Mouse (Mus musculus) limb, embryonic 11.5 days (tissue): ENCODE data around the gene Cd163l1. TPM values are rescaled to one million over a fixed set of nuclear protein-coding genes. Genes with fewer than 3 reads are reported as not detected.

Experiments
- ATAC-seq: fragments of 200-750 bp; cut with Nextera tagmentation; 2 replicates; pipeline ENCODE4 v1.8.0; 2017; ENCODE audit warnings: low read depth; ENCODE audit not compliant: insufficient number of reproducible peaks, low FRiP score, low TSS enrichment
- DNase-seq: peaks from one replicate; pipeline ENCODE4 v3.0.0-alpha.2; 2015; ENCODE audit warnings: low spot score
- H3K27ac ChIP-seq: fragments of 300-500 bp; sonication (generic); replicated peaks from 2 replicates; pipeline ENCODE4 v1.5.1; 2014; ENCODE audit warnings: low read depth, mild to moderate bottlenecking, low read length
- H3K27me3 ChIP-seq: fragments of 300-500 bp; sonication (generic); 2 replicates; pipeline ENCODE4 v1.6.1; 2014; ENCODE audit warnings: mild to moderate bottlenecking, low read length, mixed read lengths; ENCODE audit not compliant: control insufficient read depth, insufficient read depth
- H3K36me3 ChIP-seq: fragments of 300-500 bp; sonication (generic); 2 replicates; pipeline ENCODE4 v1.6.1; 2014; ENCODE audit warnings: mild to moderate bottlenecking, low read length, moderate library complexity, mixed read lengths; ENCODE audit not compliant: control insufficient read depth, insufficient read depth
- H3K4me1 ChIP-seq: fragments of 300-500 bp; sonication (generic); 2 replicates; pipeline ENCODE4 v1.6.1; 2014; ENCODE audit warnings: low read length, mixed read lengths; ENCODE audit not compliant: control insufficient read depth, insufficient read depth
- H3K4me2 ChIP-seq: fragments of 300-500 bp; sonication (generic); 2 replicates; pipeline ENCODE4 v1.6.1; 2014; ENCODE audit warnings: low read depth, mild to moderate bottlenecking, moderate library complexity; ENCODE audit not compliant: severe bottlenecking
- H3K4me3 ChIP-seq: fragments of 300-500 bp; sonication (generic); 2 replicates; pipeline ENCODE4 v1.5.1; 2014; ENCODE audit warnings: low read depth, low read length
- H3K9ac ChIP-seq: fragments of 300-500 bp; sonication (generic); 2 replicates; pipeline ENCODE4 v1.6.1; 2014; ENCODE audit warnings: mild to moderate bottlenecking, low read length
- H3K9me3 ChIP-seq: fragments of 300-500 bp; sonication (generic); 2 replicates; pipeline ENCODE4 v1.6.1; 2016; ENCODE audit warnings: low read length; ENCODE audit not compliant: control insufficient read depth
- WGBS: fragments of 180-500 bp; shearing (Covaris S2); extraction: QIAGEN DNeasy Blood & Tissue Kit; methylation state at CpG from one replicate; pipeline ENCODE4 v1.1.7; 2014; 5-methylcytosine and 5-hydroxymethylcytosine counted together
- polyA plus RNA-seq: library from polyadenylated mRNA; unstranded; fragments of >200 nt; fragmentation: Nextera tagmentation; extraction: Ambion mirVana; gene quantifications from 2 replicates; pipeline ENCODE4 v1.2.1, GENCODE M21; 2014

Cd163l1 gene
- polyA plus RNA-seq, 1 experiment from 2014 or later, result not detected

DNA sequence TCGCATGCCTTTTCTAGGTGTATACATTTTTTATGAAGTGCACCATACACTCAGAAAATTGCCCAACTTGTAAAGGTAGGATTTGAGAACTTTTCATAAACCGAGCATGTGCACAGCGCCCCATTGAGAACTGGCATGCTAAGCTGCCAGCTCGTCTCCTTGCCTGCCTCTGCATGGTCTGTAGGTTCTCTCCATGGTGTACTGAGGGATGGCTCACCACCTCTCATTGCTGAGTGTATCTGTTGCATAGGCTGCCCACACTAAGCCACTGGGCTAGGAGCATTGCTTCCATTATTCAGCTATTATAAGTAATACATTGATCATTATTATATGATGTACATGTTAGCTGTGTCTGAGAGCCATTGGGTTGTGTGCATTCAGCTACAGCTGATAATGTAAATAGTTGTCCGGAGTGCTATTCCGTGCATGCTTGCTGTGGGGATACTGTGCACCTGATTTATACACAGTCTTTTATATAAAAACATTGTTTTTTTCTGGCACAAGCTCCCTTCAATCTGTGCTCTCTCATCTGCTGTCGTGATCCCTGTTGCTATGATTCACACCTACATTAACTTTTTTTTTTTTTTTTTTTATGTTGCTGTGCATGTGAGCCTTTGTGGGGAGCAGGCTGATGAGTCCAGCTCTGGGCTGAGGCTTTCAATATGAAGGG is 30.2 kb upstream of the Cd163l1 start:
- no peaks in the 10 kb centered on the region for H3K9me3 ChIP-seq
- no peak overlapping the region for H3K27ac ChIP-seq
- ATAC-seq, result no peak
- WGBS, result 84% methylated on average over 7 of the region's 7 CpGs
- H3K4me1 ChIP-seq, result no peaks in the 10 kb centered on the region
- H3K4me2 ChIP-seq, result no peak overlapping the region
- H3K9ac ChIP-seq, result no peak overlapping the region
- DNase-seq, result no peak
- H3K27me3 ChIP-seq, result no peaks in the 10 kb centered on the region
- no peaks in the 10 kb centered on the region for H3K36me3 ChIP-seq
- H3K4me3 ChIP-seq, result no peak overlapping the region

- H3K27me3 ChIP-seq, result no peaks in the 10 kb centered on the region
- no peak overlapping the region for H3K4me2 ChIP-seq
- H3K9ac ChIP-seq, result no peak overlapping the region
- H3K27ac ChIP-seq, result no peak overlapping the region
- H3K4me1 ChIP-seq, result no peaks in the 10 kb centered on the region
- 70% methylated on average over 4 of the region's 4 CpGs for whole genome bisulfite sequencing
- H3K4me3 ChIP-seq, result no peak overlapping the region
- ATAC-seq (no peak), DNase-seq (no peak)
- no peaks in the 10 kb centered on the region for H3K36me3 ChIP-seq
- H3K9me3 ChIP-seq, result no peaks in the 10 kb centered on the region
These were observed 29.4 kb upstream of the Cd163l1 start for GRCm38 (mm10) chr7:140188391-140189328.

DNA sequence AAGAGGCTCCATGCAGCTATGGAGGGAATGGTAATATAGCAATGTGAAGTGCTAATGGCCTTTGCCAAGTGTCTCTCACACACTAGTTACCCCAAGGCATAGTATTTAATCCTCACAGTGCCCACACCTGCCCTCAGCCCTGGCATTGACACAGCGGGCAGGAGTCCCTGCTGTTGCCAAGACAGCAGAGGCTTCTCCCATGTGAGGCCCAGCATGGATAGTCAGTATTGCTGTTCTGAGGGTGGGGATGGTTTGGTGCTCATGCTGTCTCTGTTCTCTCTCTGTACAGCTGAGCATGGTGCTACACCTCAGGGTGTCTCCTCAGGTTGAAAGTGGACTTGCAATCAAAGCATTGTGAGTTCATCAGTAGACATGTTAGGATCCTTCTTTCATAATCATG is 27.6 kb upstream of the Cd163l1 start:
- ATAC-seq, result no peak
- Histone ChIP-seq H3K9me3 (no peaks in the 10 kb centered on the region), H3K27ac (no peak overlapping the region), H3K36me3 (no peaks in the 10 kb centered on the region), H3K4me3 (no peak overlapping the region), H3K27me3 (no peaks in the 10 kb centered on the region), H3K9ac (no peak overlapping the region), H3K4me2 (no peak overlapping the region), H3K4me1 (no peaks in the 10 kb centered on the region)
- DNase-seq, result no peak
- WGBS, result 80% methylated on average over 1 of the region's 1 CpGs

DNA sequence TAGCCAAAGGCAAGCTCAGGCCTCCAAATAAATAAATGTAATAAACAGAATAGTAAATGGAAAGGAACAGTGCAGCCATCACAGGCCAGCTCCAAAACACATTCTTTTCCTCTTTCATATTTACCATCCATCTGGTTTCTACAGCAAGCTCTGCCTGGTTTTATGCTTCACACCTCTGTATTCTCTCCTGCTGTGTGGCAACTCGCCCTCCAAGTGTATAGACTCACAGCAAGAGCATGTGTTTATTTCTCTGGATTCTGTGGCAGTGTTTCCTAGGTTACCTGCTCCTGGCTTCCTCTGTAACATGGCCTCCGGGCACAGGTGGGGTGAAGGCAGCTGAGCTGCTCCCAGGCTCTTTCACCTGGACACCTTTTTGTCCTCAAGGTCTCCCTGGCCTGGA is 25.6 kb upstream of the Cd163l1 start:
- DNase-seq (no peak), ATAC-seq (no peak)
- Histone ChIP-seq H3K27me3 (no peaks in the 10 kb centered on the region), H3K4me1 (no peaks in the 10 kb centered on the region), H3K4me3 (no peak overlapping the region), H3K9me3 (no peaks in the 10 kb centered on the region), H3K9ac (no peak overlapping the region), H3K27ac (no peak overlapping the region), H3K4me2 (no peak overlapping the region), H3K36me3 (no peaks in the 10 kb centered on the region)
- WGBS, result 57% methylated on average over 2 of the region's 2 CpGs

- no peak for DNase-seq
- Histone ChIP-seq H3K4me2 (no peak overlapping the region), H3K4me1 (no peaks in the 10 kb centered on the region), H3K4me3 (no peak overlapping the region), H3K36me3 (no peaks in the 10 kb centered on the region), H3K27ac (no peak overlapping the region), H3K27me3 (no peaks in the 10 kb centered on the region), H3K9ac (no peak overlapping the region), H3K9me3 (no peaks in the 10 kb centered on the region)
- 81% methylated on average over 2 of the region's 2 CpGs for WGBS
- no peak for ATAC-seq
These were observed 25.2 kb upstream of the Cd163l1 start for GRCm38 (mm10) chr7:140192851-140193250.

GRCm38 (mm10) chr7:140194031-140194430 is 24.0 kb upstream of the Cd163l1 start:
- 92% methylated on average over 4 of the region's 4 CpGs for WGBS
- Histone ChIP-seq H3K4me1 (no peaks in the 10 kb centered on the region), H3K4me2 (no peak overlapping the region), H3K27ac (no peak overlapping the region), H3K4me3 (no peak overlapping the region), H3K9ac (no peak overlapping the region), H3K36me3 (no peaks in the 10 kb centered on the region), H3K9me3 (no peaks in the 10 kb centered on the region), H3K27me3 (no peaks in the 10 kb centered on the region)
- ATAC-seq (no peak), DNase-seq (no peak)

- no peaks in the 10 kb centered on the region for H3K9me3 ChIP-seq
- no peak overlapping the region for H3K27ac ChIP-seq
- H3K36me3 ChIP-seq, result no peaks in the 10 kb centered on the region
- WGBS, result 86% methylated on average over 8 of the region's 8 CpGs
- H3K27me3 ChIP-seq, result no peaks in the 10 kb centered on the region
- no peak overlapping the region for H3K4me3 ChIP-seq
- no peak for ATAC-seq
- H3K9ac ChIP-seq, result no peak overlapping the region
- DNase-seq, result no peak
- no peaks in the 10 kb centered on the region for H3K4me1 ChIP-seq
- no peak overlapping the region for H3K4me2 ChIP-seq
These were observed 22.1 kb upstream of the Cd163l1 start for GRCm38 (mm10) chr7:140196002-140196401.

- 87% methylated on average over 4 of the region's 4 CpGs for WGBS
- H3K27me3 ChIP-seq, result no peaks in the 10 kb centered on the region
- no peaks in the 10 kb centered on the region for H3K4me1 ChIP-seq
- no peaks in the 10 kb centered on the region for H3K9me3 ChIP-seq
- no peak overlapping the region for H3K27ac ChIP-seq
- ATAC-seq (no peak), DNase-seq (no peak)
- no peaks in the 10 kb centered on the region for H3K36me3 ChIP-seq
- H3K4me3 ChIP-seq, result no peak overlapping the region
- H3K9ac ChIP-seq, result no peak overlapping the region
- H3K4me2 ChIP-seq, result no peak overlapping the region
These were observed 17.0 kb upstream of the Cd163l1 start for GRCm38 (mm10) chr7:140201090-140201489.
